Mouse (Mus musculus): ENCODE measurements around the gene Dagla.

Gene Dagla

DNA sequence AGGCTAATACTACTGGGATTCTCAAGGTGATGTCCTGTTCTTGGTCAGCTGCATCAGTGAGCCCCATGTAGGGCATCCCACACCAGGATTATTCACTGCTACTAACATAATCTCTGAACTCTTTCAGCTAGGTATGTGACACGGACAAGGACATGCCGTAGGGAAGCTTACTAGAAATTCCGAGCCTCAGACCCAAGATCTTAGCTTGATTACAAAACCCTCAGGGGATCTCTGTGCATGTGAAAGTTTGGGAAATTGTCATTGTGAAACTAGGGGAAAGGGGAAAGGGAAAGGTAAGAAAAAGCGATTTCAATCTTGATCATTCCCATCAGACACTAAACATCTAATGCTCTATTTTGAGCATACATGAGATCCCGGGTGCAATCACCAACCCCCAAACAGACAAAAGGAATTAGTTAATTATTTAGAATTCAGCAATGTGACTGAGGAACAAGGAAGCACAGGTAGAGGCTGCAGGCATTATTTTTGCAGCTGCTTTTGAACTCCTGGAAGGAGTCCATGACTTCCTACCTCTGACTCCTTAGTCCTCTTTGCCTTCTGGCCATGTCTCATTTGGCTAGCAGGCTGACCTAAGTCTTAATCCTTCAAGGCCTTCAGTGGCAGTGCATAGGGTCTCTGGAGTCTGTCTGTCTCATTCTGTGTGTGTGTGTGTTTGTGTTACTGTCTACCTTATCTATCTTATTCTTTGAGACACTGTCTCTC, 2.0 kb upstream of the Dagla start:
- no peak for DNase-seq

DNA sequence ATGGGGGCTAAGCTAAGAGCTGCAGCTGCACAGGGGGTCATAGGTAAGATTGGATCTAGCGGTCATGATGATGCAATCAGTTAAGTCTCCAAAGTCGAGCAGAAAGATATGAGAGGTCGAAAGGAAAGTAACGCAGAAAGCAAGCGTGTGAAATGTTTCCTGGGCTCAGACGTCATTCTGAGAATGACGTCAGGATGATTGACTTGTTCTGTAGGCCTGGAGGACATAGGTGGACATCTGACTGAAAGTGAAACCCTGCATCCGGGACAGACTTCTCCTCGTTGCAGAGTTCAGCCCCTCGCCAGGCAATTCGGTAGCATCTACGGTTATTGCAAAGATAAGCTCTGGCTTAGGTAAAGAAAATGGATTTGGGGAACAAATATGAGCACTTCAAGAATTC, 963 bp upstream of the Dagla start:
- no peak for DNase-seq

DNA sequence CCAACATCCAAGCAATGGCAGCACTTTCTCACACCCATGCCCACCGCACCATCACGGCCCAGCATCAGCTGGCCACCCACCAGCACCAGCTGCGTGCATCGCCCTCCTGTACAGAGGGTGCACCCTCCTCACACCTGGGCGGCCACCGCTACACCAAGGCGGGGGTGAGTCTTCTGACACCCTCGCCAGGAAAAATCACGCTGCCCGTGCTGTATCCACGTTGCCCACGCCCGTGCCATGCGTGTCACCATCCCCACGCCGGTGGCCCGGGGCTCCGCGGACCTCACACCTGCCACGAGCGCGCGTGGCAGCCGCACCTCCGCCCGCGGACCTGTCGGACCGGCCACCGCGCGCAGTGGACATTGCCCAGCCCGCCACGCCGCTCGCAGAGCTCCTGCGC, 282 bp downstream of the Dagla start:
- DNase-seq: peak; percentile 56

DNA sequence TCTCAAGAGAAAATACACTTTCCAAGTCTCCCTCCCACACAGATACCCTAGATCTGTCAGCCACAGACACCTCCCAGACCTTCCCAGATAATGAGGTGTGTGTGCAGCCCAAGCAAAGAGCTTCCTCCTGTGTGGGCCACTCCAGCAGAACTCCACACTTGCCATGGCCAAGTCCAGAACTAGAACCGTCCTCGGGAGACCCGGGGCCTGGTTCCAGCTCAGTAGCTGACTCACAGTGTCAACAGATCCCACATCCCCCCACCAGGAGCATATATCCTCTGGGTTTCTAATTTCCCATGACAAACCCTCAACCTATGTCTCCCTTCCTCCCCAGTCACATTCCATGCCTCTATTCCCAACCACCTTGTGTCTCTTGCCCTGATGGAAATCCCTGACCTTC, 1.8 kb downstream of the Dagla start:
- no peak for DNase-seq

DNA sequence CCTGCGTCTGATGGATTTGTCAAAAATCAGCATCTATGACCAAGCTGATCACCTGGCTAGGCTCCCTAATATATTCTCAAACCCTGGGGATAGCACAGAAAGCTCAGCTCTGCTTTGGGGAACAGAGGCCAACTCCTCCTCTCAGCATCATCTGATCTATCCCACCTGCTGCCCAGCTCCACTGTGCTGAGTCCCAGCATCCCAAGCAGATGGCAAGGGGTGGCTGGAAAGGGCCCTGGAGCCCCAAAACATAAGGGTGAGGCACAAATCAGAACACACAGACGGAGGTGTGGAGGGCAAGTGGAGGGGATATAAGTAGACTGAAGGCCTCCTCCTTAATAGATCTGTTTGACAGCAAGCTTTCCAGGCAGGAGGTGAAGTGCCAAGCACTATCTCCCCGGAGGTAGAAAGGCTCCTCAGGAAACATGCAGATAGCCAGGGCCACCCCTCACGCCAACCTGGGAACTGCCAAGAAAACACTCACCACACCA, 2.8 kb downstream of the Dagla start:
- DNase-seq: no peak

DNA sequence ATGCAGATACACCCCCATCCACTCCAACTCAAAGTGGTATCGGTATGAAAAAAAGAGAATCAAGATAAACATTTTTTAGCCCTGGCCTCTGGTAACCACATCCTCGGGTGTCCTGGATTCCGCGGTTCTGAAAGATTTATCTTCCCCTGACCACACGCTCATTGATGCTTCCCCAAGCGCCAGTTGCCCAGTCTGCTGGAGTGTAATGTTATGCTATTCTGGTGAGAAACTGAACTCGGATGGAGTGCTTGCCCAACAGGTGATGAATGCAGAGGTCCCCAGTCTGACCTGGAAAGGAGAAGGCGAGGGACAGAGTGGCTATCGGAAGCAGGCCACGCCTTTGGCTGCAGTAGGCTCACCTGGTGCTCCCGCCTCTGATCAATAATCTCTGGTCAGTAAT, 3.4 kb downstream of the Dagla start:
- no peak for DNase-seq

DNA sequence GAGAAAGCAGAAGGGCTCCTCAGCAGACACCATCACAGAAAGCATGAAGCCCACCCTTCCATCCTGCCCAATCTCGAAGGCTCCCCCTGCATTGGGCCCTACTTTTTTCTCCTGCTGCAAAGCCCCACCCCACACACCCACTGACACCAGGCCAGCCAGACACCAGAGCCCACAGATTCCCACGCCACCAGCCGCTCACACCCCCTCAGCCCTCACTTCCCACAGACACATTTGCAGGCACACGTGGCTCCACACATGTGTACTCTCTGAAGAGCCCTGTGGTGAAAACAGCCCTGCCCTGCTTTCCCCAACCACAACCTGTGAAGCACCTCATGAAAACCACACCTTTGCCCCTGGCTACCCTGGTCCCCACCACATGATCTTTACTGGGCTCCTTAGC, 3.9 kb downstream of the Dagla start:
- DNase-seq: no peak

DNA sequence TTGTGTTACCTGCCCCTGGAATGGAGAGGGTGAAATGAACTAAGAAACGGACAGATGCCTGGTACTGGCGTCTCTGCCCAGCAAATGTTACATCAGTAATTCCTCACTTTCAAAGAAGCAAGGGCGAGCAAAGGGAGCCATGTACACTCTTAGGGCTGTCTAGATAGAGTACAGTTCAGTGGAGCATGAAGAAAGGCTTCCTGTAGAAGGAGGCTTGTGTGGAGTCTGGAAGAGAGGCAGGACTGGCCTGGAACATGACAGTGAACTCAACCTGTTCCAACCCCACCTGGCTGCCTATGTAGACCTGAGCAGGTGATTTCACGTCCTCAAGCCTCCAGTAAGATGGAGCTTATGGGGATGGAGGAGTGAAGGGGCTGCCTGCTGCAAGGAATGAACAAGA, 6.4 kb downstream of the Dagla start:
- DNase-seq: no peak

DNA sequence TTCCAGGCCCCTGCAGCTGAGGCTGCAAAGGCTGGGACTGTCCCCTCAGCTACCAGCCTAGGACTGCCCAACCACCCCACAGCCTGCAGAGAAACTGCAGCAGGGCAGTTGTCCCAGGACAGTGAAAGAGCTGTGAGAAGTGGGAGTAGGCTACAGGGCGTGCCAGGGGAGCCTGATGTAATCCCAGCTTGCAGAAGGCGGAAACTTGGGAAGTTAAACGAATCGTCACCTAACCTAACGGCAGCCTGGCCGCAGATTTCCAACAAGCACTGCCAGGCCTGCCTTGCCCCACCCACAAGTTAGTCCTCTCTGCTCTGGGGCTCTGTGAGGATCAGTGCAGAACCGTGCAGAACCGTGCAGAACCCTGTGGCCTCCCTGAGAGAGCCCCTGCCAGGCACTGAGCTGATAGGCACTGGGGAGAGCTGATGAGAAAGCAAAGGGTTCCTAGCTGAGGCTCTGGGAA, 7.6 kb downstream of the Dagla start:
- no peak for DNase-seq

DNA sequence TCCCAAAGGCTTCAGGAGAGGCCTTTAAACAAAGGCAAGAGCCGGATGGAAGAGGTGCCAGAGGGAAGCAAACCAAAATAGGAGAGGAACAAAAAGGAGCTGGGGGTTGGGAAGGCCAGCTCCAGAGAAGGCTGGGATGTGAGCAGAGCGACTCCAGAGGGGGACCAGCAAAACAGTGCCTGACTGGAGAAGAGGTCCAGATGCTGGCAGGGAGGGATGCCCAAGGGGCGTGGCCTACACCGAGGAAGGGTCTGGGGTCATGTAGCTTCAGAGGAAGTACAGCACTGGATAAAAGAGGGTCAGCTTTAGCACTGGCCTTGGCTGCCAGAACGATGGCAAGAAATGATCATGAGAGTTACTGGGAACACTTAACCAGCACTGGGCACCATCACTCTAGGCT, 8.4 kb downstream of the Dagla start:
- no peak for DNase-seq

DNA sequence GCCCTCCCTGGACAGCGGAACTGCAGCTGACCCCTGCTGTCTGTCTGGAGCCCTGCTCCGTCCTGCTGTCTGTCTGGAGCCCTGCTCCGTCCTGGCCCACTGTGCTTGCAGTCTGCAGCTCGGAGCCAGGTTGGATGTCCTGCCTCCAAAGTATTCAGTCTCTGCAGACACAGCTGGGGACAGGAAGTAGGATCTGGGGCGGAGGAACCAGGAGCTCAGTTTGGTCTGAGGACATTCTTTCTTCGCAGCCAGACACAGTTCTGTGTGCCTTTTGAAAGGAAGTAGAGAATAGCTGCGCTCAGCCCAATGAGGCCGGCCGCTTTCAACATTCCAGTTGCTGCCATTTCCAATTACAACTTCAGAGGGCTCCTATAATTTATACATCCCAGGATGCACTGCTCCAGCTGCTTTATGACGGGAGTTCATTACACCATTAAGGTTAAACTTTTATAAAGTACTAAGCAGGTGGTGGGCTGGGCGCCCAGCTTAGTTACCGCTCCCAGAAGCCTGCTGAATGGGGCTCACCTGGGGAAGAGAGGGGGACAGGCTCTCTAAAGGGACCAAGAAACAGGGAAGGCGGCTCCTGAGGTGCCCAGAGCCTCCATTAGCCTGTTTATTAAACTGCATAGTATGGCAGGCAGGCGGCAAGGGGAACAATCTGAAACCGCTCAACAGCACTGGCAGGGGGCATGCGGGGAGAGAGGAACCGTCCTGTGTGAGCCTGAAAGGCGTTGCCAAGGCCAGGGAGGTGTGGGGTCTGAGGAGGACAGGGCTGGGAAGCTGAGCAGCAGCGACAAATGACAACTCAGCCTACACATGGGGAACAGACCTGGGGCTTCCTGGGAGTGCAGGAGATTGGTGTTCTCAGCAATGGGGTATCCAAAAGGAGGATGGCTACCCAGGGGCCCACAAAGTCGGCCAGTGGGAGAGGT, 9.8 kb downstream of the Dagla start:
- no peak for DNase-seq

DNA sequence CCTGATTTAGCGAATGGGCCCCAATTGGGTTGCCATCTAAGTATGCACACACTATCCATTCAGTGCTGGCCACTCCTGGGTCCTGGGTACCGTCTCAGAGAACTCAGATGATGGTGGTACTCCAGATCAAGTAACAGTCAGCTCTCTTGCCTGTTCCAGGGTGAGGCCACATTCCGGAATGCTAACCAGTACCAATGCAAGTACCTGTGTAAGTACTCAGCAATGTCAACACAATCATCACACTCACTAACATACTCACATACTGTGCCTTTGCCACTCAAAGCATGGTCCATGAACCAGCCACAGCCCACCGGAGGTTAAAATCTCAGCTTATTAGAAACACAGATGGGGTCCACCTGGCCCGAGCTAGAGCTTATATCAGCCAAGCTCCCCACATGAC, 10.7 kb downstream of the Dagla start:
- DNase-seq: no peak

DNA sequence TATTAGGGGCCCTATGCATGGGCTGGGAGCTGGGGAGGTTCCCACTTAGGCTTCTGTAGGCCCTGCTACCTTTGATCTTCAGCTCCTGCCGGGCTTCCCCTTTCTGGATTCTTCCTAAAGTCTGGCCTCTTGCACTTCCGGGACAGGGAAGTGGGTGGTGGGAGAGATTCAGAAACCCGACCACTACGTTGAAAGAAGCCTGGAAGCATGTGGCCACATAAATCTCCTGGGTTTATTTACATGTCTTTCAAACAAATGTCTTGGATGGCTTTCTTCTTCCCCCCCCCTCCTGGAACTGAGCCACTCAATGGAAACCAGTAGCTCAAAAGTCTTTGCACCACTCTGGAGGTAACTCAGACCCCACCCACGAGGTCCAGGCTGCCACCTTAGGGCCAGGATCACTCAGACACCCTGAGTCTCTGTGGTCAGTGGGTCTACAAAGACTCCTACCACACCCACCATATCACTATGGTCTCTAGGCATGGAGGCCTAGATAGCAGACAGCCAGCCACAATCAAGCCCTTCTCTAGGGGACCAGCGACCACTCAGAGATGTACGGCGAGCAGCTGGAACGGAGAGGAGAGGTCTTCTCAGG, 12.7 kb downstream of the Dagla start:
- no peak for DNase-seq

DNA sequence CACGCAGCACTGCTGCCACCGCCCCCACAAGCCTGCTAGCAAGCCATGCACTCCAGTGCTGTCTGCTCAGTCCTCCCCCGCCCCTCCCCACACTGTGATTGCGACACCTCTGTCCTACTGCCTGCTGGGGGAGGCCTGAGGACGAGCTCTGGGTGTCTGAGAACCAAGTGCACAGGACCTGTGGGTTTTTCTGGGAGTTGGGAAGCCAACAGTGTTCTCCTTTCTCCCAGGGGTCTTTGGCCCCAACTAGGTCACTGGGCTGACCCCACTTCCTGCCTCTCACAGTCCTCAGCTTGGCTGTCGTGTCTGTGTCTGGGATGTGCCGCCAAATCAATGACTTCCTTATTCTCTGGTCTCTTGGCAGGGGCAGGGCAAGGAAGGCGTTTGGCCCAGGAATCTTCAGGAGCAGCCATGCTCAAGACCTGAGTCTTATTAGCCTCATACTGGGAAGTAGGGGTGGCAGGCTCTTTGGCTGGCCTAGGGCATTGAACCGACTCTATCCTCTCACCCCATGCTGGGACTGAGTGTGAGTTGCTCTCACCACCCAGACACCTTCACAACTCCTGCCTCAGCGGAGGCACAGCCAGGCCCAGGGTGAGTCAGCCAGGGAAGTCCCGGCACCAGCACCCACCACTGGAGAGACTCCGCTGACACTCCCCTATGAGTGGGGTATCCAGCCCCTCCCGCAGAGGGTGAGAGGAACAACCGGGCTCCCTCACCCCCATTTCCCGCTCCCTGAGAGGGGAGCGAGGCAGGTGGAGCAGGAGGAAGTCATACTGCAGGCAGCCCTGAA, 14.3 kb downstream of the Dagla start:
- DNase-seq: no peak

DNA sequence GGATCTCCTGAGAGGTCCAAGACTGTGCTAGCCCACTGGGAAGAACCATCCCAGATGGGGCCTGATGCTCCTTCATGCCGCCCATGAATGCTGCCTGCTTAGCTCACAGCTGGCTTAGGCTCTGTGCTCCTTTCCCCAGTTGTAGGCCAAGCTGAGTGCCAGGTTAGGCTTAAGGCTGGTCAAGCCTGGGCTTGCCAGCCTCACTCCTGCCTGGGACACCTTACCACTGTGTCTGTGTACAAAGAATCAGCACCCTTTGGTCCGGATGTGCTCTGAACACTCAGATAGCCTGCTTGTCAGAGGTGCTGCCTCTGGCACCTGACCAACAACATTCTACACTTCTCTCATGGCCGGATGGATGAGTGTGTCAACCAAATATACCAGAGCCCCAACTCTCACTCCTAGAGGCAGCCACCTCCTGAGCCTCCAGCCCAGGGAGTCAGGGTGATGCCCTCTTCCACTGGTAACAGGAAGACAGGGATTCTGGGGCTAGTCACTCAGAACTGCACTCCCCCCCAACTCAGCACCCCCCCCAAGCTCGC, 15.0 kb downstream of the Dagla start:
- DNase-seq: no peak

DNA sequence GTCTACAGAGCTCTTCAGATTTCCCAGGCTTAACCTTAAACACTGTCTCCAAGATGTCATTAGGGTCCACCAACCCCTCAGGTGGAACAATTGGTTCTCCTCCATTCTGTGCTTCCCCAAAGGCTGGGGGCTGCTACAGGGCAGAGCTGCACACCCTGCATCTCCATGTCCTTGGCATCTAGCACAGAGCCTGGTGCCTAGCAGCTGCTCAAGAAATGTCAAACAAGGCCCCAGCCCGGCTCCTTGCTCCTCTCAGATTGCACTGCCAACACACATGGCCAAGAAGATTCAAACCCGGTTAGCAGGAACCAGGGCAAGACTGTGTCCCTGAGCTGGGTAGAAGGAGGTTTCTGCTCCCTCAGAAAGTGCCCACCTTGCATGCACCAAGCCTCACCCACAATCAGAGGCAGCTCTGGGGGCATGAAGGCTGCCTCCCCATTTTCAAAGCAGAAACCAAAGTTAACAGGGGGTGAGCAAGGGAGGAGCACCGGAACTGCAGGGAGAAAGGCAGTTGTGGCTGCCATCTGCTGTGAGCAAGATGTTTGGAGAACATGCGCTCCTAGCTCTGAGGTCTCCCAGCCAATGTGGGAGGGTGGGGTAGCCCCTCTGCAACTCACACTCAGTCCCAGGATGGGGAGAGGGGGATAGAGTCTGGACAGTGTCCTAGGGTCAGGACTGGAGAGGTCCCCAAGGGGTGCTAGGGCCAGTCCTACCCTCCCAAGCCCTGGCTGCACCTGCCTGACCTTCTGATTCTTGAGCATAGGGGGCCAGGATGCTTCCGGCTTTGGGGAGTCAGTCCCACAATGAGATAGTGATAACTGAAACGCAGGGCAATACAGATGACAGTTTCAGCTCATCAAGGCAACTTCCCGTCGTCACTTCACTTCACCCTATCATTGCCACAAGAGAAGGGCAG, 16.3 kb downstream of the Dagla start:
- no peak for DNase-seq

DNA sequence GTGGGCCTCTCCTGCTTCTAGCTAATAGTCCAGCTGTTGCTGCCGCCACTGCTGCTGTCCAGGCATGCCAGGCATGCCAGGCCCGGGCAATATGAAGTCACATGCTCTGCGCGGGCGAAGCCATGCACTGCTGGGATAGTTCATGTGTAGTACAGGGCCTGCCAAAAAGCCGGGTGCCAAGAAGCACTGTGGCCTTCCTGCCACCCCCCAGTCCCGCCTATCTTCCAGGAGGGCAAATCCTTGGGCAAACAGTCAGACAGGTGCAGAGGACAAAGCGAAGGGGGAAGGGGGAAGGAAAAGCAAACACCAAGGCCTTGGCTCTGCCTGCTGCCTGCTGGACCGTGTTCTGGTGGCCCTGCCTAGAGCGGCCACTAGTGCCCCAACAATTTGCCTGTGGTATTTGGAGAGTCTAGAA, 18.2 kb downstream of the Dagla start:
- DNase-seq: no peak

DNA sequence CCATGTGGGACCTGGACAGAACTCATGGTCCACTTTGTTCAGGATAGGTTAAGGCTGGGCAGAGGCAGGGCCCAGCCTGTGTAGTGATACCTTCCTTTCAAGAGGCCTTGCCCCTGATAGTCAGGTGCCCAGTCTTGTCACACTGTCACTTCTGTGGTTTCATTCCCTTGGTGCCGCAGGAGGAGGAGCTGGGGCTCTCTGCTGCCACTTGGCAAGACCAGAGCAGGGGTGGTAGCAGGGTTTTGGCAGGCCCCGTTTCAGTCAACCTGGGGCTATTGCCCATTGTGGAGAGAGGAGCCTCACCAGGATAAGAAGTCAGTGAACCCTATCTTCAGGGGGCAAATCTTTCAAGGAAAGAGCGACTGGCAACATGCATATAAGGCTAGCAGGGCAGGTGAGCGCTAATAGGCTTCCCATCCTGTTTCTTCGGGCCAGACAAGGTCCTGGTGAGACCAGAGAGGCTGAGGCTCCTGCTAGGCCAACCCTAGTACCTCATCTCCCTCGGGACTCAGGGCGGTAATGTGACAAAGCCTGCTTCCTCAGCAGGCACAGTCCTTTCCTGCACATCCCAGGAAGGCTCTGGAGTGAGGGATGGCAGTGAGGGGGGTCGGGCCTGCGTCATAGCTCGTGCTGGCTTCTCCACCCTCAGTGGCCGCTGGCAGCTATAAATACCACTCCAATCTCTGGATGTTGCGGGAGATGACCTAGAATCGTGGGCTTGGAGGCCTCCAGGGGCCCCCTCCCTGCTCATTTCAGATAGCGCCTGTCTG, 23.7 kb downstream of the Dagla start:
- no peak for DNase-seq

DNA sequence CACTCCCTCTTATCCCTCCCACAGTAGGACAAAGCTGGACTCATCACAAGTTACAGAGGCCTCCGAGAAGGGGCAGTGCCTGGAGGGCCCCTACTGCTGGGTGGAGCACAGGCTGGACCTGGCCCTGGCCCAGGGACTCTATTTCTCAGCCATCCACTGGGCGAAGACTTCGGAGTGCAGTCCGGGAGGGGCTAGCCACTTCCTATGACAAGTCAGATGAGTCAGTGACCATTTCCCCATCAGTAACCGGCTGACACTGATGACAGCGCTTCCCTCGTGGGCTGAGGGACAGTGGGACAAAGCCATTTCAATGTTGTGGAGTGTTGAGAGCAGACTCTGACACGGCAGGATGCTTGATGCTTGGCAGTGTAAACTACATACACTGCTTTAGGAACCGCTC, 25.0 kb downstream of the Dagla start:
- DNase-seq: no peak

DNA sequence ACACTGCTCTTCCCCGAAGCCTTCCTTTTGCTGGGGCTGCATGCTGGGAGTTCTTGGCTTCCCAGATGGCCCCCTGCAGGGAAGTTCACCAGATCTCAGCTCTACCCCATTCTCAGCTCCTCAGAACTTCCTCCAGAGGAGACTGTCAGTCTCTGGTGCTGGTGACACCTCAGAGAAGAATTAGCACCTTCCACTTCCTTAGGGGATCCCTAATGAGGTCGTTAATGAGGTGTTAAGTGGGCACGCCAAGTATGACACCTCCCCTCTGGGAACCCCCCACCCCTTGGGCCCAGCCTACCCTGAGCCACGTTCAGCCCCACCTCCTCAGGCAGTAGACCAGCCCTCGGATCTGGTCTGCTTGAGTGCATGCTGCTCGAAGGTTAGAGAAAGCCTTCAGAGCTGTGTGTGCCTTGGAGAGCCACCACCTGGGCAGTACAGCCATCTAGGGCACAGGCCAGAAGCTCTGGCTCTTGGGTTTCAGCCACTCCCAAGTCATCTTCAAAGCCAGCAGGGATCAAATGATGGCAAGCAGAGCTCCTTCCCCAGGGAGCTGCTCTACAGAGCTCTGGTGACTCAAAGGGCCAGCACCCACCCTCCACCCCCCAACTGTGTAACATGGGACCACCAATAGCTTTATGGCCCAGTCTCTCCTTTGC, 25.9 kb downstream of the Dagla start:
- no peak for DNase-seq
